Mouse (Mus musculus): Measurements from ENCODE around the gene Nsa2. TPM values are rescaled to one million over a fixed set of nuclear protein-coding genes. Genes with fewer than 3 reads are reported as not detected.

Nsa2 gene
- 54.2 and 56.4 TPM in 2 replicates for polyA plus RNA-seq (2015; fragmentation: Nextera tagmentation; extraction: Ambion mirVana)

DNA sequence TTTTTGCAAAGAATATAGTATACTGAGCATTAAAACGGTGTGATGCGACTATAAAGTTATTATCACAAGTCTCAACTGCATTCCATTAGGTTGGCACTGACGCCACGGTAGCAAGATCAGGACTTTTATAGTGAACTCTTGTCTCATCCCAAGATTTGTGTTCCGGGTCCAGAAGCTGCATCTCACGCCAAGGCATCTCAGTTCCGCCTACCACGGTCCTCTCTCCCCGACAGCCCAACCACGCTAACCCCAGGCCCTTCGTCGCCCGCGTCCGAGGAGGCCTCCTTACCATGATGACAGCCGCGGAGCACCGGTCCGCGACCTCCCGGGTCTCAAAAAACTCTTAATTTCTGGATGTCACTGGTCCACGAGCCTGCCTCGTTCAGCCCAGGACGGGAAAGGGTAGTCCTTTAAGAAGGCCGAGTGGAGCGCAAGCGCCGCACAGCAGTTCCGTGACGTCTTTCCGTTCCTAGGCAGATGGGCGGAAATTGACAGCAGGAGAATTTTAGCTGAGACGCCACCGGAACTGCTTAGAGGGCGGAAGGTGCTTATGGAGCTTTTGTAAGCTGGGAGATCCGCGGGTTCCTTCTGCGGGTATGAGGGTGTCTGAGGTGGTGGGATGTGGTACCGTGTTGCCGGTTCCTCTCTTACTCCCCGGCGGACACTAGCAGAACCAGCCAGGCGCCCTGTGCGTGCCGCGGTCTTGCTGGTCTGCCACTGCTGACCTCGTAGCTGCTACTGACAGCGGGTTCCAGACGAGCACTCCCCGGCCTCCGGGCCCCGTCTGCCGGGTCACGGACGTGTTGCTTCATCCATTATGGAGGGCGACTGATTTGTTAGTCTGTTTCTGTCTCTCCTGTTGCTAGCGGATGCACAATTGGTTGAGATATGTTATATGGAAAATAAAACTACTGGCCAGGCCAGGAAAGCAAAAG, at the start of gene Nsa2, which contains the start of gene Gfm2:
Nsa2 (minus strand) TSS at position 472 of the 935 bp plus-strand sequence.
Gfm2 (plus strand) TSS at position 472 of the 935 bp plus-strand sequence.

DNA sequence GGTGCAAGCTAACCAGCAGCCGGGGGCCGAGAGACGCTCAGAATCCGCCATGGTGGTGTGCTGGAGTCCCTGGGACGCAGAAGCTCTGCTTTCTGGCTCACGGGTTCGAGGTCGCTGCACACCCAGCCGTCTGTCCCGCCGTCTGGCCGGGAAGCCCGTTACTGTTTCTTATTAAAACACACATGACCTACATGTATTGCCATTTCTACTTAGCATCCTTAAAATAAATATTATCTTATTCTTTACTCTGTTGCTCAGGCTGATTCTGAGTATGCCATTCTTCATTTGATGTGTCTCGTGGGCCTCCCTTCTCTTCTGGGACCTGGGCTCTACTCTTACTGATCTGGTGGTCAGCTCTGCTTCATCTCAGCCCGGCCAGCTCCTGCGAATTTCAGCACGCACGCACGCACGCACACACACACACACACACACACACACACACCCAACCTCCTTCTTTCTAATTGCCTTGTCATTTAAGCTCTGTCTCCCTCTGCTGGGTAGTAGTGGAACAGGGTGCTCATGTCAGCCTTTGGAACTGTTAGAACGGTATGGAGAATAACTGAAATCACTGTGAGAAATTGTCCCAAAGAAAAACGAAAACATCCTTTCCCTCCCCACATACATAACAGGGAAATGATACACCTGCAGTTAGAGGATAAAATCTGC, 38.4 kb downstream of the Nsa2 start, which contains the start of gene Gm6169:
Gm6169 (minus strand) TSS at position 51 of the 666 bp plus-strand sequence.

Other genes with a start within 250 kb of the Nsa2 start
- 0.11 and 0.13 TPM in 2 replicates for gene Gcnt4, start 213.2 kb downstream of the Nsa2 start, polyA plus RNA-seq (2015; fragmentation: Nextera tagmentation; extraction: Ambion mirVana)
- not detected in 2 replicates for gene 1700029F12Rik, start 103.6 kb downstream of the Nsa2 start, polyA plus RNA-seq (2015; fragmentation: Nextera tagmentation; extraction: Ambion mirVana)
- 0.94 and 1.0 TPM in 2 replicates for gene Fam169a, start 70.7 kb downstream of the Nsa2 start, polyA plus RNA-seq (2015; fragmentation: Nextera tagmentation; extraction: Ambion mirVana)
- 1.9 and 2.4 TPM in 2 replicates for gene Gm6169, start 38.7 kb downstream of the Nsa2 start, polyA plus RNA-seq (2015; fragmentation: Nextera tagmentation; extraction: Ambion mirVana)
- gene Gfm2, start within 50 bp of the Nsa2 start, polyA plus RNA-seq (2015; fragmentation: Nextera tagmentation; extraction: Ambion mirVana), result 17.0 and 17.6 TPM in 2 replicates
- gene Hexb, start 60.4 kb upstream of the Nsa2 start, polyA plus RNA-seq (2015; fragmentation: Nextera tagmentation; extraction: Ambion mirVana), result 23.9 and 34.6 TPM in 2 replicates
- 1.9 and 2.5 TPM in 2 replicates for gene Enc1, start 103.2 kb upstream of the Nsa2 start, polyA plus RNA-seq (2015; fragmentation: Nextera tagmentation; extraction: Ambion mirVana)

Measured in spleen, postnatal 0 days (tissue).